Comparison of ENCODE assay signal across 16 mouse cellular contexts in genomic region chr10:84088799-84089778, GRCm38 (mm10).
DNase-seq lines count a peak whose midpoint lies in the region; ATAC-seq lines count a peak whose summit lies in the region.
"Had no signal": no experiment of that assay in that cellular context is flagged by ENCODE, and none has a peak within 500 bp of the region (broad histone marks: within the 10 kb centered on the region; RNA-seq: fewer than 3 reads in every experiment).

No protein-coding gene starts in this region.

- peaks cover 28% of the 10 kb centered on the region for H3K4me1 ChIP-seq in limb, embryonic 10.5 days
- H3K4me1 ChIP-seq: kidney, embryonic 15.5 days; liver, embryonic 15.5 days had no signal

- H3K9me3 ChIP-seq in limb, embryonic 10.5 days (replicated peaks), result no peaks in the 10 kb centered on the region
- H3K9me3 ChIP-seq: kidney, embryonic 15.5 days; liver, embryonic 15.5 days had no signal

- no peak for DNase-seq in cerebellum, postnatal 10 days
- DNase-seq in right cerebral cortex, adult 18-20 months, result peak; percentile 61
- DNase-seq in right cerebral cortex, postnatal 14 days, result no peak
- DNase-seq in limb, embryonic 10.5 days (ENCODE audit: low spot score), result no peak
- no peak for DNase-seq in urinary bladder, adult 2 months (ENCODE audit: low spot score)
- no peak for DNase-seq in embryo, embryonic 10 days (ENCODE audit: low spot score)
- no peak for DNase-seq in retina, embryonic 14.5 days (ENCODE audit: low spot score)
- DNase-seq: gastrocnemius, adult 2 months; layer of hippocampus, postnatal 36 days; lung, postnatal 4 days; thymus, postnatal 4 days had no signal

- H3K27ac ChIP-seq in limb, embryonic 10.5 days, result peak overlapping the region; percentile 34; the same call in 1 of the 2 replicates
- H3K27ac ChIP-seq: gastrocnemius, adult 2 months; kidney, embryonic 15.5 days; liver, embryonic 15.5 days had no signal

- H3K36me3 ChIP-seq in limb, embryonic 10.5 days, result no peaks in the 10 kb centered on the region
- H3K36me3 ChIP-seq: G1E; kidney, embryonic 15.5 days; liver, embryonic 15.5 days had no signal

- WGBS in limb, embryonic 10.5 days, result 84% methylated on average over 18 of the region's 18 CpGs

- no peaks in the 10 kb centered on the region for H3K27me3 ChIP-seq in limb, embryonic 10.5 days (ENCODE audit: low read depth, poor library complexity, severe bottlenecking)
- H3K27me3 ChIP-seq: kidney, embryonic 15.5 days; liver, embryonic 15.5 days had no signal

- ATAC-seq in cerebellum, adult (ENCODE audit: insufficient number of reproducible peaks, low FRiP score, low TSS enrichment), result peak; percentile 45; the same call in 1 of the 2 replicates

- H3K4me3 ChIP-seq in limb, embryonic 10.5 days, result no peak overlapping the region
- H3K4me3 ChIP-seq: erythroblast, embryonic 14.5 days; gastrocnemius, adult 2 months; kidney, embryonic 15.5 days; liver, embryonic 15.5 days had no signal
